Mouse (Mus musculus) erythroblast, embryonic 14.5 days (primary cell): Measurements from ENCODE around the gene Smim27. TPM values are rescaled to one million over a fixed set of nuclear protein-coding genes. Genes with fewer than 3 reads are reported as not detected.

ENCODE experiments used
- H3K27me3 ChIP-seq: 2 replicates; pipeline ENCODE4 v1.6.1; 2012; ENCODE audit warnings: inconsistent platforms; ENCODE audit not compliant: control insufficient read depth
- H3K36me3 ChIP-seq: 2 replicates; pipeline ENCODE4 v1.6.1; 2012; ENCODE audit warnings: mild to moderate bottlenecking, inconsistent platforms; ENCODE audit not compliant: control insufficient read depth
- H3K4me1 ChIP-seq: 2 replicates; pipeline ENCODE4 v1.6.1; 2012; ENCODE audit warnings: inconsistent platforms; ENCODE audit not compliant: control insufficient read depth
- H3K4me3 ChIP-seq: replicated peaks from 2 replicates; pipeline ENCODE3; 2012; ENCODE audit warnings: moderate library complexity, mild to moderate bottlenecking, inconsistent platforms
- H3K9me3 ChIP-seq: 2 replicates; pipeline ENCODE4 v1.6.1; 2012; ENCODE audit warnings: low read length, inconsistent platforms, mixed read lengths; ENCODE audit not compliant: control insufficient read depth
- GATA1 ChIP-seq: IDR thresholded peaks from 2 replicates; pipeline ENCODE4 v1.6.1; 2012; ENCODE audit warnings: low read length, inconsistent platforms, mixed read lengths
- TAL1 ChIP-seq: IDR thresholded peaks from 3 replicates; pipeline ENCODE4 v1.6.1; 2012; ENCODE audit warnings: low read length, inconsistent platforms, mixed read lengths
- polyA plus RNA-seq: library from polyadenylated mRNA; stranded (reverse); fragments of >175 nt; gene quantifications from 2 replicates; pipeline ENCODE4 v1.2.3, GENCODE M21; 2012

The Smim27 gene
- polyA plus RNA-seq = 2.9 and 3.5 TPM in 2 replicates

DNA sequence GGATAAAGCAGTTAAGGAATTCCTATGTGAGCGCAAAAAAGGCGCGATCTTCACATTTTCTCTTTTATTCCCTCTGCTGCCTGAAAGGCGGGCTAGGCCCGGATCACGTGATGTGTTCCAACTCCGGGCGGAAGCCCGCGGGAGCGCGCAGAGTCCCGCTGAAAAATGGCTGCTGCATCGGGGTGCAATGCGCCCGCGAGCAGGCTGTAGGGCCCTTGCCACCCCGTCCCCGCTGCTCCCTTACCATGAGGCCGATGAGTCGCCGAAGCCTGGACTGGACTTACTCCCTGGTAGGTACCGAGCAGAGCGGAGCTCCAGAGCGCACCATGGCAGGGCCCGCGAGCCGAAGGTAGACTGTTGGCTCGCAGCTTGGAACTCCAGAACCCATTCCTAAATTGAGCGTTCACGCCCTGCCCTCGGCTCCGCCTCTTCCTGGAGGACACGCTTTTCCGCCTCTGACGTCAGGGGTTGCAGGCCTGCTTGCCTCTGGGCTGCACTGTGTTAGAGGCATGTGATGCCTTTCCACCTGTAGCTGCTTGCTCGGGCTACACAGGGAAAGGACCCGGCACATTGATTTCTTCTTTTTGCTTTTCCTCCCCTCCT lies at the start of gene Smim27, which contains the start of gene Topors:
Gene Smim27, plus strand, starts transcription at position 150 of the 603 bp plus-strand sequence.
Gene Topors, minus strand, starts transcription at position 421 of the 603 bp plus-strand sequence.
- H3K36me3 ChIP-seq = peaks cover 50% of the 10 kb centered on the region
- H3K9me3 ChIP-seq = no peaks in the 10 kb centered on the region
- H3K27me3 ChIP-seq = no peaks in the 10 kb centered on the region
- H3K4me1 ChIP-seq = peaks cover 48% of the 10 kb centered on the region
- H3K4me3 ChIP-seq = peak within 1 kb of the TSS; percentile 96
- TF ChIP-seq GATA1 (no peak), TAL1 (no peak)

DNA sequence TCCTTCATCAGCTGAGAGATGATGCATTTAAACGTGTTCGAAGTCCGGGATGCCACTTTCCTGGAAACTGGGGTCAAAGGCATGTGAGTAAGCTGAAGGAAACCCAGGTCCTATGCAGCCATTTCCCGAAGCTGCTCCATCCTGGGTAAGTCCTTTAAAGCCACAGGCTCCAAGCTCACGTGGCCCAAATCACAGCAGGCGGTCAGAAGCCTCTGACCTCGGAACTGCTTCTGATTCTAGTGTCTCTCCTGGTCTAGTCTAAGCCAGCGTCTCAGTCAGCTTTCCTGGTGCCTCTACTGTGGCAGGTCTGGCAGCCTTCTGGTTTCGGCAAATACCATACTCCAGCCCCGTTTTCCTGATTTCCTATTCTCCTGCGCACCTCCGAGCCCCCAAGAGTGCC lies 48.9 kb upstream of the Smim27 start:
- Histone ChIP-seq H3K4me1 (peaks cover 2% of the 10 kb centered on the region; the same call in 1 of the 2 replicates), H3K9me3 (no peaks in the 10 kb centered on the region), H3K4me3 (no peak overlapping the region), H3K27me3 (peaks cover 6% of the 10 kb centered on the region), H3K36me3 (no peaks in the 10 kb centered on the region)
- TF ChIP-seq TAL1 (no peak), GATA1 (no peak)

DNA sequence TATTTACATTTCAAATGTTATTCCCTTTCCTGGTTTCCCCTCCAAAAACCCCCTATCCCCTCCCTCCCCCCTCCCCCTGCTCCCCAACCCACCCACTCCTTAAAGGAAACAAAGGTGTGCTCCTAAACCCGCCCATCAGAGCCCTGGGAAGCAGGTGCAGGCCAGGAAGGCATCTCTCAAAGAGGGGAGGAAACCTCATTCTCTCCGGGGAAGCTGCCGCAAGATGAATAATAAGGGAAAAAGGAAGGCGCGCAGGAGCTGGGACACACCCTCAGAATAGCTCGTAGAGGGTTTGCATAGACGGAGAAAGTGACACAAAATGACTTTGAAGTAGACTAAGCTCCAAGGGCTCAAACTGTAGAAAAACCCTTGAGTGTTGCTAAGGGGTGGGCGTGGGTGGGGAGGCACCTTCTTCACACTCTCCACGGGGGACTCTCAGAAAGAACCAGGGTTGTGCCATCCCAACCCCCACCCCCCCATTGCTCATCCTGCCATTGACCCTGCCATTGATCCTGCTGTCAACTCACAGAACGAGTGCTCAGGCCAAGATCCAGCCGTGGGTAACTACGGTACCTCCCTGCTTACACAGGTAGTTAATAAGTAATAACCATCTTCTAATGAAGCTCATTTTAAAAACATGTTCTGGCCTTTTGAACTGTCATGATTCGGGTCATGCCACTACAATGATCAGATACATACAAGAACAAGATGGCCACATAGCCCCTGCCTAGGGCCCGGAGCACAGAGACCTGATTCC lies 48.2 kb upstream of the Smim27 start:
- no peak for TF ChIP-seq GATA1
- TF ChIP-seq TAL1 = no peak
- no peaks in the 10 kb centered on the region for H3K9me3 ChIP-seq

DNA sequence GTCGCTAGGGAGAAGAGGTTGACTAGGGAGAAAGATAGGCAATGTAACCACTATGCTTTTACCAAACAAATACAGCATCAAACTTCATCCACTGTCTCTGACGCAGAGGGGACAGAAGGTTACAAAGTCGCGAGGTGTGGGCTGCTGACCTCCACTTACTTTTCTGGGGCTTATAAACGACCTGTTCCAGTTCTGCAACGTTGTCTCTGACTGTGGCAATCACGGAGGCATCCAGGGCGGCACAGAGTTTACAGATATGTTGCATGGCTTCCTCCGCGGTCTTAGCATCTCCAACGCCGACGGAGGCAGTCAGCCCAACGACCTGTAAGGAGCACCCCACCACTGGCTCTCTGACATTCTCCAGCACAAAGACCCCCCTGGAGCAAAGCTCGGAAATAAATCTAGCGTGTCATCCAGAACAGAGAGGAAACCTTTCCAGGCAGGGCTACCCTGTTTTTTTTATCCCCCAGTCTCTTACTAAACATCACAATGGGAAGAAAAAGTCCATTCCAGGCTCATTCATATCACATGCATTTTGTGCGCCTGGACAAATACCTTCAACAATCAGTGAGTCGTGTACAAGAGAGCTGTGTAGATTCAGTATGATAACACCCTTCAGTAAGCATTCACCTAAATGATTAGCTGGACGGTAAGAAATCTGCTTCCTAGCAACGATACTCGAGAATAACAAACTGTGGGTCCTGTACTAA lies 47.3 kb upstream of the Smim27 start:
- peaks cover 6% of the 10 kb centered on the region for H3K27me3 ChIP-seq
- no peaks in the 10 kb centered on the region for H3K9me3 ChIP-seq
- TF ChIP-seq GATA1 = no peak
- TF ChIP-seq TAL1 = no peak
- peaks cover 2% of the 10 kb centered on the region; the same call in 1 of the 2 replicates for H3K4me1 ChIP-seq
- no peak overlapping the region for H3K4me3 ChIP-seq
- no peaks in the 10 kb centered on the region for H3K36me3 ChIP-seq

More for the DNA sequence above, 48.2 kb upstream of the Smim27 start:
- Histone ChIP-seq H3K4me3 (no peak overlapping the region), H3K4me1 (peaks cover 2% of the 10 kb centered on the region; the same call in 1 of the 2 replicates), H3K27me3 (peaks cover 6% of the 10 kb centered on the region), H3K36me3 (no peaks in the 10 kb centered on the region)

- Histone ChIP-seq H3K36me3 (no peaks in the 10 kb centered on the region), H3K9me3 (no peaks in the 10 kb centered on the region), H3K4me1 (no peaks in the 10 kb centered on the region), H3K27me3 (peaks cover 4% of the 10 kb centered on the region; the same call in 1 of the 2 replicates), H3K4me3 (no peak overlapping the region)
- no peak for TF ChIP-seq TAL1
- no peak for TF ChIP-seq GATA1
These were observed 43.3 kb upstream of the Smim27 start for GRCm38 (mm10) chr4:40226095-40226494.

GRCm38 (mm10) chr4:40227131-40227530 lies 42.2 kb upstream of the Smim27 start:
- no peaks in the 10 kb centered on the region for H3K4me1 ChIP-seq
- no peak for TF ChIP-seq TAL1
- TF ChIP-seq GATA1 = no peak
- no peak overlapping the region for H3K4me3 ChIP-seq
- H3K36me3 ChIP-seq = no peaks in the 10 kb centered on the region
- no peaks in the 10 kb centered on the region for H3K27me3 ChIP-seq
- H3K9me3 ChIP-seq = no peaks in the 10 kb centered on the region

- Histone ChIP-seq H3K4me1 (no peaks in the 10 kb centered on the region), H3K9me3 (no peaks in the 10 kb centered on the region), H3K36me3 (no peaks in the 10 kb centered on the region), H3K27me3 (no peaks in the 10 kb centered on the region), H3K4me3 (no peak overlapping the region)
- no peak for TF ChIP-seq TAL1
- no peak for TF ChIP-seq GATA1
These were observed 41.5 kb upstream of the Smim27 start for GRCm38 (mm10) chr4:40227886-40228285.

- H3K36me3 ChIP-seq = no peaks in the 10 kb centered on the region
- TF ChIP-seq TAL1 (no peak), GATA1 (no peak)
- no peaks in the 10 kb centered on the region for H3K9me3 ChIP-seq
- H3K4me1 ChIP-seq = no peaks in the 10 kb centered on the region
- no peak overlapping the region for H3K4me3 ChIP-seq
- no peaks in the 10 kb centered on the region for H3K27me3 ChIP-seq
These were observed 39.7 kb upstream of the Smim27 start for GRCm38 (mm10) chr4:40229723-40230122.

DNA sequence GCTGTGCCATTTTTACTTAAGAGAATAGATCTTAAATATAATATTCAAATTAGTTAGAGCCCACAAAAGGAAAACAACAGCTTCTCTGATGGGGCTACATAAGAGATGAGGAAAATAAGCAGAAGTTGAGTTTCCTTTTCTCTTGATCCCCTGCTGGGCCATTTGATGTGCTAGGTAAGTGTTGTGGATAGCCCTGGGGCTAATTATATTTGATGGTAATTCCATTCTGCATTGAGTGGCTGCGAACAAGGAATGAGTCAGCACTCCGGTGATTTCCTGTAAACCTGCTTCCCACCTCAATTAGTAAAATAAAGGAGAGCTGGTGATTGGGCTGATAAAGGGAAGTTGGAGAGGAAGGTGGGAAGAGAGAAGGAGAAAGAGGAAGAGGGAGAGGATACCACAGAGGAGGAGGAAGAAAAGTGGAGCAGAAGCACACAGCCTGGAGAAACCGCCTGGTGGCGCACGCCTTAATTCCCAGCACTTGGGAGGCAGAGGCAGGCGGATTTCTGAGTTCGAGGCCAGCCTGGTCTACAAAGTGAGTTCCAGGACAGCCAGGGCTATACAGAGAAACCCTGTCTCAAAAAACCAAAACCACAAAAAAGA lies 36.2 kb upstream of the Smim27 start:
- TF ChIP-seq TAL1 = no peak
- Histone ChIP-seq H3K27me3 (no peaks in the 10 kb centered on the region), H3K4me3 (no peak overlapping the region), H3K9me3 (no peaks in the 10 kb centered on the region), H3K4me1 (no peaks in the 10 kb centered on the region), H3K36me3 (no peaks in the 10 kb centered on the region)
